Mouse (Mus musculus) heart, adult 2 months (tissue): Measurements from ENCODE around the gene Ube2cbp. TPM values are rescaled to one million over a fixed set of nuclear protein-coding genes. Genes with fewer than 3 reads are reported as not detected.

ENCODE experiments used
- DNase-seq, 2 experiments: peaks; one replicate each; pipeline ENCODE4 v3.0.0; 2021
- H3K27ac ChIP-seq: fragments of 200-600 bp; 2 replicates; pipeline ENCODE4 v1.8.1; 2022
- H3K27me3 ChIP-seq: fragments of 200-500 bp; 2 replicates; pipeline ENCODE4 v1.6.1; 2012; ENCODE audit warnings: mild to moderate bottlenecking, low read length, inconsistent platforms, mixed read lengths; ENCODE audit not compliant: control insufficient read depth, insufficient read depth
- H3K36me3 ChIP-seq: fragments of 200-500 bp; 2 replicates; pipeline ENCODE4 v1.6.1; 2012; ENCODE audit warnings: low read length, inconsistent platforms; ENCODE audit not compliant: control insufficient read depth, insufficient read depth
- H3K4me1 ChIP-seq: fragments of 200-500 bp; 2 replicates; pipeline ENCODE4 v1.6.1; 2011; ENCODE audit warnings: low read length; ENCODE audit not compliant: control insufficient read depth, insufficient read depth
- H3K4me3 ChIP-seq: fragments of 200-600 bp; 2 replicates; pipeline ENCODE4 v1.8.1; 2022
- H3K79me2 ChIP-seq: fragments of 200-500 bp; replicated peaks from 2 replicates; pipeline ENCODE4 v1.6.1; 2012; ENCODE audit warnings: mild to moderate bottlenecking, inconsistent platforms, low read length, moderate library complexity, mixed read lengths; ENCODE audit not compliant: control insufficient read depth, insufficient read depth
- H3K9ac ChIP-seq: fragments of 200-500 bp; 2 replicates; pipeline ENCODE4 v1.6.1; 2012; ENCODE audit warnings: low read depth, mild to moderate bottlenecking, control low read depth, inconsistent platforms, low read length, mixed read lengths
- CTCF ChIP-seq: fragments of 200-600 bp; IDR thresholded peaks from 2 replicates; pipeline ENCODE4 v1.8.1; 2022; ENCODE audit warnings: antibody characterized with exemption, mild to moderate bottlenecking, moderate library complexity
- EP300 ChIP-seq: fragments of 200-500 bp; IDR thresholded peaks from 2 replicates; pipeline ENCODE4 v1.6.1; 2011; ENCODE audit warnings: low read depth, low read length, control low read depth; ENCODE audit not compliant: insufficient read depth
- POLR2A ChIP-seq: fragments of 200-500 bp; IDR thresholded peaks from 2 replicates; pipeline ENCODE4 v1.6.1; 2011; ENCODE audit warnings: mild to moderate bottlenecking, low read depth, low read length, control low read depth; ENCODE audit not compliant: insufficient read depth
- WGBS: fragments of 180-500 bp; shearing (Covaris S2); methylation state at CpG from one replicate; pipeline ENCODE4 v1.1.7; 2018; 5-methylcytosine and 5-hydroxymethylcytosine counted together
- intact Hi-C: fragments of 180-260 bp; cut with DNase I; formaldehyde crosslinking; loops from one replicate; pipeline ENCODE4 v1.15.1; 2025
- polyA plus RNA-seq: library from polyadenylated mRNA; depleted of rRNA; stranded (reverse); fragments of >200 nt; gene quantifications from 2 replicates; pipeline ENCODE4 v1.2.3, GENCODE M21; 2012
- total RNA-seq, 2 experiments: library from RNA; stranded (reverse); gene quantifications; 2 replicates each; pipeline ENCODE4 v1.2.3; 2021

Gene Ube2cbp
- total and polyA plus RNA-seq, 3 experiments: 0.64 to 1.5 (median 0.84) TPM

DNA sequence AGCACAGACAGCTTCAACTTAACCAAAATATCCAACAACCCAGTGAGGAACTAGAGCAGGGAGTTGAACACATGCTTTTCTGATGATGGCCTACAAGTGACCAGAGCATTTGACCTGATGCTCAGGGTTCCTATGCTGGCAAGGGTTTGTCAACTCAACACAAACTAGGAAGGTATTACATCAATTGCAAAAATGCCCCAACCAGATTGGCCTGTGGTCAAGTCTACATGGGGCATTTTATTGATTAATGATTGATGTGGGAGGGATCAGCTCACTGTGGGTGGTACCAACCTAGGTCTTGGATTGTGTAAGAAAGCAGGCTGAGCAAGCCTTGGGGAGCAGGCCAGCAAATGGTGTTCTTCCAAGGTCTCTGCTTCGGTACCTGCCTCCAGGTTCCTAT, 46.8 kb downstream of the Ube2cbp start:
- Histone ChIP-seq H3K36me3 (no peaks in the 10 kb centered on the region), H3K27ac (no peak overlapping the region), H3K27me3 (no peaks in the 10 kb centered on the region), H3K79me2 (no peaks in the 10 kb centered on the region), H3K4me1 (no peaks in the 10 kb centered on the region), H3K4me3 (no peak overlapping the region), H3K9ac (no peak overlapping the region)
- intact Hi-C loops: no loop called here
- DNase-seq: no peak
- TF ChIP-seq POLR2A: no peak
- TF ChIP-seq CTCF: no peak
- no peak for TF ChIP-seq EP300
- WGBS: 100% methylated on average over 1 of the region's 1 CpGs

DNA sequence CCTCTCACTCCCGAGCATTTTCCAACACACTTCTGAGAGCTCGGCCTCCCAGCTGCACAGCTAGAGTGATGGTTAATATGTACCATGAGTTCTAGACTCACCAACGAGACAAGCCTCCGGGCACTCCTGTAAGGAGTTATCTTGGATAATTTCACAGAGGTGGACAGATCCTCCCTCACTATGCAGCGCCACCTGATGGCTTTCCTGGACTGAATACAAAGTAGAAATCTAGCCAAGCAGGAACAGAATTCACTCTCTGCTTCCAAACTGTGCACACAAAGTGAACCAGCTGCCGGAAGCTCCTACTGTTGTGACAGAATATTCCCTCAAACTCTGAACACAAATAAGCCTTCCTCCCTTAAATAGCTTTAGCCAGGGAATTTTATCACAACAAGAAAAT, 69.0 kb downstream of the Ube2cbp start:
- no peaks in the 10 kb centered on the region for H3K27me3 ChIP-seq
- WGBS: 69% methylated on average over 6 of the region's 6 CpGs
- no peak overlapping the region for H3K27ac ChIP-seq
- no peak for DNase-seq
- TF ChIP-seq CTCF (no peak), POLR2A (no peak), EP300 (no peak)
- no peaks in the 10 kb centered on the region for H3K4me1 ChIP-seq
- no peak overlapping the region for H3K4me3 ChIP-seq
- H3K79me2 ChIP-seq: no peaks in the 10 kb centered on the region
- no peak overlapping the region for H3K9ac ChIP-seq
- no peaks in the 10 kb centered on the region for H3K36me3 ChIP-seq
- intact Hi-C loops: no loop called here

GRCm38 (mm10) chr9:86395012-86395411, 69.7 kb downstream of the Ube2cbp start:
- intact Hi-C loops: no loop called here
- no peak for TF ChIP-seq CTCF
- TF ChIP-seq POLR2A: no peak
- no peak for TF ChIP-seq EP300
- H3K36me3 ChIP-seq: no peaks in the 10 kb centered on the region
- H3K27ac ChIP-seq: no peak overlapping the region
- no peaks in the 10 kb centered on the region for H3K27me3 ChIP-seq
- no peaks in the 10 kb centered on the region for H3K4me1 ChIP-seq
- WGBS: 92% methylated on average over 1 of the region's 1 CpGs
- no peak overlapping the region for H3K9ac ChIP-seq
- no peak for DNase-seq
- no peak overlapping the region for H3K4me3 ChIP-seq
- H3K79me2 ChIP-seq: no peaks in the 10 kb centered on the region

DNA sequence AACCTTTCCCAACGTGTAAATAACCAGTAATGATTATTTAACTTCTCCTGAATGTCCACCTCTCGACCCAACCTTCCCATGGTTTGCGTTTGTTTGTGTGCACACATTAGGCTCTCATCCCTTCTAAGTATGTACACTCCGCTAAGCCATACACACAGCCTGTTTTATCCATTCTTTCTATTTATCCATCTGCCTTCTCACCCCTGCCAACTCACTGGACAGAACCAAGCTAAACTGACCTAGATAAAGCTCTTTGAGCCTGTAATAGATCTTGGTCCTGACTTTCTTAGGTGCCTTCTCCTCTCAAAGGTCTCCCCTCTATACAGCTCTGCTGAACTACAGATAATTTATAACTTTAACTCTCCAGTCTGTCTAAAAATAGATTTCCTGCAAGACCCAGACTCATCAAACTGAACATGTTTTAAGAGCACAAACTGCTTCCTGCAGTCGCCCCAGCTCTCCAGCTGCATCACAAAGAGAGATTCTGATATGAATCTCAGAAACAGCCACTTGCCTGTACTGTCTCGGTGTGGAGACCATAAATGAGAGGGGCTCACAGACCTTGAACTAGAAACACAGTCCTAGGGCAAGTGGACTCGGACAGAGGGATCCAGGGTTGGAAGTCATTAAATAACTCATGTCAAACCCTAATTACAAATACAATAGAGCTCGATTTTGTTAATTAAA, 71.0 kb downstream of the Ube2cbp start:
- no peak overlapping the region for H3K9ac ChIP-seq
- H3K27me3 ChIP-seq: no peaks in the 10 kb centered on the region
- no peak overlapping the region for H3K4me3 ChIP-seq
- no peaks in the 10 kb centered on the region for H3K4me1 ChIP-seq
- H3K79me2 ChIP-seq: no peaks in the 10 kb centered on the region
- no peaks in the 10 kb centered on the region for H3K36me3 ChIP-seq
- WGBS: 50% methylated on average over 8 of the region's 8 CpGs
- intact Hi-C loops: no loop called here
- TF ChIP-seq CTCF (no peak), EP300 (no peak), POLR2A (no peak)
- no peak overlapping the region for H3K27ac ChIP-seq
- no peak for DNase-seq

DNA sequence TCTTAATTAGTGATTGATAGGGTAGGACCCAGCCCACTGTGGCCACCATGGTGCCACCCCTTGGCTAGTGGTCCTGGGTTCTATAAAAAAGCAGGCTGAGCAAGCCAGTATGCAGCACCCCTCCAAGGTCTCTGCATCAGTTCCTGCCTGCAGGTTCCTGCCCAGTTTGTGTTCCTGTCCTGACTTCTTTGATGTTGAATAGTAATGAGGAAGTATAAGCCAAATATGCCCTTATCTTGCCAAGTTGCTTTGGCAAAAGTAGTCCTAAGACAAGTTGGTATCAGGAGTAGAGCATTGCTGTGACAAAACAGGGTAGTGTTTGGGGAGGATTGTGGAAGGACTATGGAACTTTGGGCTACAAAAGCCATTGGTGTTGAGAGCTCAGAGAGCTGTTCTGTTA, 73.3 kb downstream of the Ube2cbp start:
- Histone ChIP-seq H3K36me3 (no peaks in the 10 kb centered on the region), H3K27me3 (no peaks in the 10 kb centered on the region), H3K4me1 (no peaks in the 10 kb centered on the region), H3K27ac (no peak overlapping the region), H3K79me2 (no peaks in the 10 kb centered on the region), H3K4me3 (no peak overlapping the region), H3K9ac (no peak overlapping the region)
- no peak for DNase-seq
- intact Hi-C loops: no loop called here
- TF ChIP-seq POLR2A (no peak), CTCF (no peak), EP300 (no peak)

GRCm38 (mm10) chr9:86390713-86391112, 74.0 kb downstream of the Ube2cbp start:
- Histone ChIP-seq H3K4me3 (no peak overlapping the region), H3K27ac (no peak overlapping the region), H3K79me2 (no peaks in the 10 kb centered on the region), H3K27me3 (no peaks in the 10 kb centered on the region), H3K36me3 (no peaks in the 10 kb centered on the region), H3K9ac (no peak overlapping the region), H3K4me1 (no peaks in the 10 kb centered on the region)
- DNase-seq: no peak
- intact Hi-C loops: no loop called here
- TF ChIP-seq EP300: no peak
- TF ChIP-seq CTCF: no peak
- TF ChIP-seq POLR2A: no peak
- 80% methylated on average over 2 of the region's 2 CpGs for WGBS
